Mouse (Mus musculus): ENCODE data around the gene Washc3. TPM values are rescaled to one million over a fixed set of nuclear protein-coding genes. Genes with fewer than 3 reads are reported as not detected.

Gene Washc3
- polyA plus RNA-seq, 1 experiment, result 23.8 TPM

GRCm38 (mm10) chr10:88288061-88288460 lies 87.2 kb downstream of the Washc3 start:
- Histone ChIP-seq H3K4me3 (ENCODE audit: insufficient read depth, low read length) (no peak overlapping the region), H3K4me1 (ENCODE audit: control insufficient read depth, insufficient read depth, low read length) (no peaks in the 10 kb centered on the region), H3K27ac (ENCODE audit: insufficient read depth, low read length) (no peak overlapping the region)
- no peak for TF ChIP-seq CTCF (IDR thresholded peaks at IDR 0.05; ENCODE audit: extremely low read depth, insufficient read depth, low read length)
- TF ChIP-seq POLR2A (IDR thresholded peaks at IDR 0.05; ENCODE audit: extremely low read depth, insufficient read depth, low read length), result no peak

GRCm38 (mm10) chr10:88295091-88295490 lies 94.2 kb downstream of the Washc3 start:
- H3K27ac ChIP-seq (ENCODE audit: insufficient read depth, low read length), result no peak overlapping the region
- no peak overlapping the region for H3K4me3 ChIP-seq (ENCODE audit: insufficient read depth, low read length)
- no peak for TF ChIP-seq POLR2A (IDR thresholded peaks at IDR 0.05; ENCODE audit: extremely low read depth, insufficient read depth, low read length)
- TF ChIP-seq CTCF (IDR thresholded peaks at IDR 0.05; ENCODE audit: extremely low read depth, insufficient read depth, low read length), result no peak
- H3K4me1 ChIP-seq (ENCODE audit: control insufficient read depth, insufficient read depth, low read length), result no peaks in the 10 kb centered on the region

Other genes starting within 250 kb of the Washc3 start
- 0.49 and 0.50 TPM in 2 replicates for gene Pmch, start 110.0 kb upstream of the Washc3 start, polyA plus RNA-seq (2012; rRNA removed)
- 0.19 and 0.58 TPM in 2 replicates for gene Parpbp, start 54.2 kb upstream of the Washc3 start, polyA plus RNA-seq (2012; rRNA removed)
- 7.4 and 7.8 TPM in 2 replicates for gene Nup37, start 54.1 kb upstream of the Washc3 start, polyA plus RNA-seq (2012; rRNA removed)
- gene Dram1, start 178.0 kb downstream of the Washc3 start, polyA plus RNA-seq (2012; rRNA removed), result 1.6 and 2.0 TPM in 2 replicates
- 41.1 and 43.3 TPM in 2 replicates for gene Gnptab, start 178.0 kb downstream of the Washc3 start, polyA plus RNA-seq (2012; rRNA removed)